Mouse (Mus musculus) left cerebral cortex, adult 9 months (tissue): ENCODE results near the gene Nrp2.
A peak's percentile ranks its signal among the peaks of the same experiment; 100 is the strongest.

Experiments
- DNase-seq, 2 experiments: peaks; one replicate each; pipeline ENCODE4 v3.0.0; 2022; ENCODE audit warnings: low spot score in 2 of 2

Gene Nrp2

DNA sequence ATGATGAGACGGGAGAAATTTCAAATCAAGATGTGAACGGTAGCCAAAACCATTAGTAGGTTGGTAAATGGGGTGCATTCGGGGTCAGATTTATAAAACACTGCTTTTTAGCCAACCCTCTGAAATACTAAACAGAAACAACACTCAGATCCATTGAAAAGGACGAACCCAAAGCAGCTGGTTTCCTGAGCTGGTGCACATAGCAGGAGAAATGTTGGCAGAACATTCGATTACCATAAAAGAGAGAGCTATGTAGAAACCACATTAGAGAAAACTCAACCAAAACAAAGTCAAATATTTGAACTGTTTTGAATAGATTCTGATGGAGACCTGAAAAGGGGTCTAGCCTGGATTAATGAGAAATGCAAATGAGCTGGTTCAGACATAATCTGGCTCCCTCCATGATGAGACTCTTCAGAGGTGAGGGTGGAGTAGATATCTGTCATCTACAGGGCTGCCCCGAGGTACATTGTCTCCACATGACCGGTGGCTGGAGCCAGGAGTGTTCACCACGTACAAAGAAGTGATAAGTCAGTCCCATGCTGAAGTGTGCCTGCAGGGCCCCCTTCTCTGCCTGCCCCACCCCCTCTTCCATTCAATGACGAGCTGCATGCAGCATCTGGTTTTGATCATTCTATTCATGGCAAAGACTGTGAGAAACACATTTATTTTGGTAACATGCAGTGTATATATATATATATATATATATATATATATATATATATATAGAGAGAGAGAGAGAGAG, 156.6 kb downstream of the Nrp2 start:
- DNase-seq = no peak

DNA sequence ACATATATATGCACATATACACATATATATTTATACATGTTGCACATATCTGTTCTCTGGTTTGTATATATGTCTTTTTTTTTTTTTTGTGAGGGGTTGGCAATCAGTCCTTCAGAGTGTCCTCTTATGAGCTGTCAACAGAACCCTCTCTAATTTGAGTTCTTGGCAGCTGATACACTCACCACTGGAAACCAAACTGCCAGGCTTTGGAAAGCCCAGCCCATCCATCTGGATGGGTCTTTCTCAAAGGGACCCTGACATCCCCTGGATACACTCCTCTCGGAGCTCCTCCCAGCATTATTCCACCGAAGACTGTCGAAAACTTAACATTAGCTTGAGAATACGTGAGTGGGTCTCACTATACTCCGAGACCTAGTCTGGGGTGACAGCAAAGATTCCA, 157.2 kb downstream of the Nrp2 start:
- no peak for DNase-seq

DNA sequence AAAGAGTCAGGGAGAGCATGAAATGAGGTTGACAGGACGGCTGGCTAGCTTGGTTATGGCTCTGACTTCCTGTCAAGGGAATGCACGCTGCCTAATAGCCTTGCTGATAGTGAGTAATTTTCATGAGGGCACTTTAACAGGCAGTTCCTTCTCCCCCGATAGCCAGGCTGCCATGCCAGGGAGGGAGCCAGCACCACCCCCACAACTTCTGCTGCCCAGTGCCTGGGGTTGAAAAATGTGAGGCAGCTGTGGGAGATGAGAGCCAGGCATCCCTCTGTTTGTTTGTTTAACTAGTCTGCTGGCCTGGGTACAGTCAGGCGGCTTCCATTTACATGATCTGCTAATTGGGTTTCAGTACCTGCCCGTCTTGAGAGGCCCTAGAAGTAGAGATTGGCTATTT, 157.7 kb downstream of the Nrp2 start:
- peak in 1 of 2 experiments; percentile 7 for DNase-seq
